Mouse (Mus musculus) spleen, adult 2 months (tissue): Measurements from ENCODE around the gene Cpne5.

Experiments
- CTCF ChIP-seq: fragments of 200-500 bp; IDR thresholded peaks from 2 replicates; pipeline ENCODE4 v1.5.1; 2011; ENCODE audit warnings: mild to moderate bottlenecking, inconsistent platforms; ENCODE audit not compliant: insufficient read depth, insufficient read length, insufficient replicate concordance; ENCODE audit errors: extremely low read depth
- POLR2A ChIP-seq: fragments of 200-500 bp; IDR thresholded peaks from 2 replicates; pipeline ENCODE4 v1.6.1; 2011; ENCODE audit warnings: low read depth, low read length, inconsistent platforms

- TF ChIP-seq CTCF (no peak), POLR2A (no peak)
Measured at GRCm38 (mm10) chr17:29267931-29268681, 30.1 kb upstream of the Cpne5 start.
